Mouse (Mus musculus) cerebellum, adult 2 months (tissue): ENCODE measurements around the gene Ushbp1. TPM values are rescaled to one million over a fixed set of nuclear protein-coding genes. Genes with fewer than 3 reads are reported as not detected.

Experiments used
- DNase-seq, 2 experiments: peaks; one replicate each; pipeline ENCODE4 v3.0.0; 2021
- H3K27ac ChIP-seq: fragments of 200-500 bp; 2 replicates; pipeline ENCODE4 v1.5.1; 2012; ENCODE audit warnings: low read length, control low read depth, inconsistent platforms; ENCODE audit not compliant: insufficient read depth
- H3K27me3 ChIP-seq: fragments of 200-500 bp; 2 replicates; pipeline ENCODE4 v1.6.1; 2012; ENCODE audit warnings: inconsistent platforms, mild to moderate bottlenecking, low read length, moderate library complexity; ENCODE audit not compliant: control insufficient read depth, insufficient read depth
- H3K4me1 ChIP-seq: fragments of 200-500 bp; 2 replicates; pipeline ENCODE4 v1.6.1; 2011; ENCODE audit warnings: low read length; ENCODE audit not compliant: control insufficient read depth, insufficient read depth
- H3K4me3 ChIP-seq: fragments of 200-500 bp; replicated peaks from 2 replicates; pipeline ENCODE3; 2011; ENCODE audit warnings: mild to moderate bottlenecking, low read depth, low read length, control low read depth; ENCODE audit not compliant: insufficient read depth
- CTCF ChIP-seq: fragments of 200-500 bp; IDR thresholded peaks from 2 replicates; pipeline ENCODE4 v1.5.1; 2011; ENCODE audit warnings: low read depth, mild to moderate bottlenecking, control low read depth, low read length, moderate library complexity, borderline replicate concordance; ENCODE audit not compliant: insufficient read depth
- POLR2A ChIP-seq: fragments of 200-500 bp; IDR thresholded peaks from 2 replicates; pipeline ENCODE4 v1.6.1; 2011; ENCODE audit warnings: low read length, control low read depth, borderline replicate concordance; ENCODE audit not compliant: insufficient read depth
- WGBS: fragments of 180-500 bp; shearing (Covaris S2); methylation state at CpG from one replicate; pipeline ENCODE4 v1.1.7; 2018; 5-methylcytosine and 5-hydroxymethylcytosine counted together
- polyA plus RNA-seq: library from polyadenylated mRNA; depleted of rRNA; stranded (reverse); fragments of >200 nt; gene quantifications from 2 replicates; pipeline ENCODE4 v1.2.3, GENCODE M21; 2012

Gene Ushbp1
- polyA plus RNA-seq, 1 experiment: 9.7 TPM

GRCm38 (mm10) chr8:71381421-71381970, 14.1 kb downstream of the Ushbp1 start, which contains the start of gene Nr2f6:
Nr2f6 (minus strand) TSS chr8:71381960.
- peaks cover 10% of the 10 kb centered on the region for H3K4me1 ChIP-seq
- no peaks in the 10 kb centered on the region for H3K27me3 ChIP-seq
- peak within 1 kb of the TSS; percentile 57 for H3K4me3 ChIP-seq
- H3K27ac ChIP-seq: peak within 1 kb of the TSS; percentile 59
- WGBS: 2% methylated on average over 87 of the region's 89 CpGs
- DNase-seq: peak; percentile 67 to 72
- TF ChIP-seq CTCF (no peak), POLR2A (no peak)

DNA sequence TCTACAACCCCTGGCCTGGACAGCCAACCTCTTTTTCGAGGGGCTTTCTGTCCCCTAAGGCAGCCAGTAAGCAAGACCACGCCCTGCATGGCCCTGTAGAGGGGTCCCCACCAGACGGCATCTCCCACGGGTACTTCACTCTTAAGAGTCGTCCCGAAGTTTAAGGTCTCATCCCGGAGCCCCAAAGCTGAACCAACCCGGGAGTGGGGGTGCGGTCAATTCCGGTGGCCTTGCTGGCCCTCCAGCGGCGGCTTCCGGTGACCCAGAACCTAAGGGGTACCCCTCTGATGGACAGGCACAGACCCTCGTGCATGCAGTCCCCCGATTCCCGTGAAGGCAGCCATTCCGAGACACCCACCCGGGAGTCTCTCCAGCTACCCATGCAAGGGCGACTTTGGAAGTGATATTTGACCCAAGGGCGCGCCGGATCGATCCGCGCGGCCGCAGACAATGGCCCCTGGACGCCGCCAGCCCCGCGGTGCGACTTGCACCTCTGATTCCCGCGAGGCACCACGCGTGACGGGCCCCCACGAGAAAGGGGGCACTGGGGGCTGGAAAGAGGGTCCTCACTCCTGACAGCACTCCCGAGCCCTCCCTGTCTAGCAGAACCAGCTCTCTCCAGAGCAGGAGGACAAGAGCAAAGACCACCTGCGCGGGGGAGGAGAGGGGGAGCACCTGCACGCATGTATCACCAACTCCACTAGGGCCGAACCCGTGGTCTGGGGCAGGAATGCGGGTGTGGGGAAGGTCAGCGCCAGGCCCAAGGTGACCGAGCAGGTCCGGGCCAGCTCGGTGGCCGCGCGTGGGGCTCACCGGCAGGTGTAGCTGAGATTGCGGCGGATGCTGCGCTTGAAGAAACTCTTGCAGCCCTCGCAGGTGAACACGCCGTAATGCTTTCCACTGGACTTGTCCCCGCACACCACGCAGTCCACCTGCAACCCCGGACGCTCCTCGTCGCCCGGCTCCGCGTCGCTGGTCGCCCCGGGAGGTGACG, 15.1 kb downstream of the Ushbp1 start:
- H3K4me3 ChIP-seq: peak overlapping the region; percentile 51
- H3K27me3 ChIP-seq: no peaks in the 10 kb centered on the region
- peaks cover 16% of the 10 kb centered on the region for H3K4me1 ChIP-seq
- no peak overlapping the region for H3K27ac ChIP-seq
- TF ChIP-seq POLR2A (no peak), CTCF (no peak)
- peak in 1 of 2 experiments; percentile 52 for DNase-seq
- 3% methylated on average over 72 of the region's 72 CpGs for WGBS

DNA sequence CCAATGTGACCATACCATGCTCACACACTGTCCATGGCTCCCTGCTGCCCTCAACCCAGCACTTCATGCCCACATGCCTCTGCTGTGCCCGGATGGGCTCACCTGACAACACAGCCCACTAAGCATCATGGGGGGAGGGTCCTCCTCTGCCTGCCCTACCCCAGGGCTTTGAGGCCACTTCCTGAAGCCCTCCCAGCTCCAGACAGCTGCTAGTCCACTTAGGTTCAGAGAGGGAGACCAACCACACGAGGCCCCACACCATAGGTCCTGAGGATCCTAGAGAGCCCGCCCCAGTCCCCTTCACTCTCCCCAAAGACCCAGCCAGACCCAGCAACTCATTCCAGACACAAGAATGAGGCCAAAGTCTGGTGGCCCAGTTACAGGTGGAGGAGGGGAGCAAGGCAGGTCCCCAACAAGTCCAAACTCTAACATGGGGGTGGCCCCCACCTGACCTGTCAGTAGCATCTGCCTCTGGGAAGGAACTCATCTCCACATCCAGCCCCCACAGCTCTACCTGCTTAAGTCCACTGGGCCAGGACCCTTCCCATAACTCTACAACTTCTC, 16.0 kb downstream of the Ushbp1 start:
- Histone ChIP-seq H3K4me3 (peak overlapping the region; percentile 51), H3K27ac (no peak overlapping the region), H3K27me3 (no peaks in the 10 kb centered on the region), H3K4me1 (peaks cover 20% of the 10 kb centered on the region)
- no peak for TF ChIP-seq CTCF
- no peak for TF ChIP-seq POLR2A
- DNase-seq: no peak
- 70% methylated on average over 3 of the region's 3 CpGs for whole genome bisulfite sequencing

DNA sequence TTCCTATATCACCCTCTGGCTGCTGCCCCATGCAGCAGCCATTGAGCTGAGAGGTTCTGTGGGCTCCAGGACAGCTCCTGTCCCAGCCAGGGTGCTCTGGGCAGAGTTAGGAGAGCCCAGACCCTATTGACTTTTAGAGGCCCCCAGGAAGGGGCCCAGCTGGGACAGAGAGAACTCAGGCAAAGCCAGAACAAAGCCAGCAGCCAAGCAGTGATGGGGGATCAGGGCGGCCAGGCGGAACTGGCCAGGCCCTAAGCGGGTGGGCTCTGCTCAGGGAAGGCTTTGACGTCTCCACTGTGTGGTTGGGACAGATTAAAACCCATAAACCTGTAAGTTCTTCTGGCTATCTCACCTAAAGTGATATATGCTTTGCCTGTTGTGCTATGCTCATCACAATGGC, 16.6 kb downstream of the Ushbp1 start:
- TF ChIP-seq POLR2A (no peak), CTCF (no peak)
- Histone ChIP-seq H3K4me3 (no peak overlapping the region), H3K4me1 (peaks cover 20% of the 10 kb centered on the region), H3K27ac (no peak overlapping the region), H3K27me3 (no peaks in the 10 kb centered on the region)
- 52% methylated on average over 4 of the region's 4 CpGs for WGBS
- no peak for DNase-seq

DNA sequence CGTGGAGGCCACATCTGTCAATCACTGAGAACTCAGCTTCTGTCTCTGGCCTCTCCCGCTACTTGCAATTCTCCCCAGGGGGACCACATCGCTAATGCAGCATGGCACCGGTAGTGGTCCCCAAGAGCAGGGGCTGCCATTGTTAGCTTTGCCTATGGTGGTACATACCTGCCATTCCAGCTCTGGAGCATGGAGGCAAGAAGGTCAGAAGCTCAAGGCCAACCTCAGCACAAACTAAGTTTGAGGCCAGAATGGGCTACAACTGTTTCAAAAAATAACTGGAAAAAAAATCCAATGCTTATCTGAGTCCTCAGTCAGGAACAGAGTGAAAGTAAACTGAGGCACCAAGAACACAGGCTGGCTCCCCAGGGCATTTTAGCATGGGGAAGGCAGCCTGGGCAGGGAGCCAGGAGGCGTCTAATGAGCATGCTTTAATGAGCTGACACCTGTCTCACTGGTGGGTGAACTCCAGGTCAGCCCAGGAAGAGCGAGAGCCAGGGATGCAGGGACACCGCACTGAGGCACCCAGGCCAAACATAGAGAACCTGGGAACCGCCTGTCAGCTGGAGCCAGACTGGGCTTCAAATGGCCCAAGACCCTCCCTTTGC, 19.1 kb downstream of the Ushbp1 start:
- Histone ChIP-seq H3K4me1 (peaks cover 20% of the 10 kb centered on the region), H3K27me3 (no peaks in the 10 kb centered on the region), H3K27ac (peak overlapping the region; percentile 57), H3K4me3 (peak overlapping the region; percentile 32)
- TF ChIP-seq CTCF (no peak), POLR2A (no peak)
- DNase-seq: peak in 1 of 2 experiments; percentile 39
- 37% methylated on average over 8 of the region's 8 CpGs for WGBS

- Histone ChIP-seq H3K4me3 (peak overlapping the region; percentile 32), H3K4me1 (peaks cover 20% of the 10 kb centered on the region), H3K27me3 (no peaks in the 10 kb centered on the region), H3K27ac (peak overlapping the region; percentile 57)
- peak; percentile 80 to 83 for DNase-seq
- TF ChIP-seq CTCF (no peak), POLR2A (0 out of 2 replicates have a peak, but pooled peaks have one; percentile 35)
- 5% methylated on average over 74 of the region's 74 CpGs for WGBS
These were observed 19.8 kb downstream of the Ushbp1 start for GRCm38 (mm10) chr8:71375581-71376422.
